Mouse (Mus musculus) CH12.LX (cell line): Measurements from ENCODE around the gene Ncl. TPM values are rescaled to one million over a fixed set of nuclear protein-coding genes. Genes with fewer than 3 reads are reported as not detected.

ENCODE experiments used
- DNase-seq: peaks from one replicate; pipeline ENCODE4 v3.0.0-alpha.2; 2013; ENCODE audit errors: extremely low read depth
- H3K27ac ChIP-seq: 2 replicates; pipeline ENCODE4 v1.5.1; 2012; ENCODE audit warnings: low read depth, mild to moderate bottlenecking, control low read depth, moderate library complexity; ENCODE audit not compliant: insufficient read depth
- H3K27me3 ChIP-seq: replicated peaks from 2 replicates; pipeline ENCODE3; 2012; ENCODE audit warnings: inconsistent platforms
- H3K36me3 ChIP-seq, 2 experiments: replicated peaks in 1 of 2; 2 replicates each; pipeline versions ENCODE3 to v1.6.1; 2012; ENCODE audit warnings: inconsistent platforms in 1 of 2, low read length in 1 of 2, mild to moderate bottlenecking in 1 of 2, mixed read lengths in 1 of 2, moderate library complexity in 1 of 2; ENCODE audit not compliant: control insufficient read depth in 1 of 2, insufficient read depth in 1 of 2
- H3K4me1 ChIP-seq, 2 experiments: 2 replicates each; pipeline ENCODE4 v1.6.1; 2012; ENCODE audit warnings: inconsistent platforms in 1 of 2, moderate library complexity in 1 of 2; ENCODE audit not compliant: insufficient read depth in 2 of 2, control insufficient read depth in 1 of 2
- H3K4me2 ChIP-seq: 2 replicates; pipeline ENCODE4 v1.6.1; 2012; ENCODE audit warnings: low read depth, mild to moderate bottlenecking, control low read depth; ENCODE audit not compliant: poor library complexity, insufficient read depth, severe bottlenecking
- H3K4me3 ChIP-seq, 3 experiments: fragments of 150-350 bp in 1 of 3; sonication (generic) in 1 of 3; replicated peaks in 1 of 3; 2 replicates each; pipeline versions ENCODE3 to v1.5.1; 2011 to 2012; ENCODE audit warnings: low read depth in 2 of 3, low read length in 2 of 3, mild to moderate bottlenecking in 2 of 3, moderate library complexity in 2 of 3, control low read depth in 1 of 3, improper control_type of control experiment in 1 of 3, inconsistent platforms in 1 of 3, mixed read lengths in 1 of 3; ENCODE audit not compliant: poor library complexity in 1 of 3
- H3K79me2 ChIP-seq: replicated peaks from 2 replicates; pipeline ENCODE4 v1.6.1; 2012; ENCODE audit warnings: mild to moderate bottlenecking, moderate library complexity; ENCODE audit not compliant: control insufficient read depth, poor library complexity, insufficient read depth, severe bottlenecking; ENCODE audit errors: extremely low read depth
- H3K9ac ChIP-seq: 2 replicates; pipeline ENCODE4 v1.6.1; 2012; ENCODE audit warnings: low read depth, mild to moderate bottlenecking, control low read depth, moderate library complexity; ENCODE audit not compliant: insufficient read depth
- H3K9me3 ChIP-seq: replicated peaks from 2 replicates; pipeline ENCODE3; 2012; ENCODE audit warnings: low read length, inconsistent platforms, mixed read lengths
- CHD1 ChIP-seq: IDR thresholded peaks from 2 replicates; pipeline ENCODE4 v1.6.1; 2012; ENCODE audit warnings: low read depth, low read length, improper control_type of control experiment, inconsistent platforms
- CHD2 ChIP-seq: IDR thresholded peaks from 2 replicates; pipeline ENCODE4 v1.6.1; 2011; ENCODE audit warnings: low read length, improper control_type of control experiment
- CTCF ChIP-seq, 2 experiments: IDR thresholded peaks in 1 of 2; conservative IDR thresholded peaks in 1 of 2; 2 replicates each; pipeline ENCODE4 v1.5.1; 2011 to 2012; ENCODE audit warnings: low read depth in 2 of 2, low read length in 2 of 2, improper control_type of control experiment in 1 of 2, inconsistent platforms in 1 of 2, mild to moderate bottlenecking in 1 of 2, moderate library complexity in 1 of 2
- EP300 ChIP-seq: IDR thresholded peaks from 2 replicates; pipeline ENCODE4 v1.6.1; 2011; ENCODE audit warnings: low read length, improper control_type of control experiment
- JUN ChIP-seq: IDR thresholded peaks from 2 replicates; pipeline ENCODE4 v1.6.1; 2011; ENCODE audit warnings: low read depth, mild to moderate bottlenecking, low read length, improper control_type of control experiment, moderate library complexity; ENCODE audit not compliant: insufficient read depth
- KAT2A ChIP-seq: IDR thresholded peaks from 2 replicates; pipeline ENCODE4 v1.6.1; 2012; ENCODE audit warnings: low read length, improper control_type of control experiment, inconsistent platforms; ENCODE audit not compliant: insufficient replicate concordance
- MAFK ChIP-seq: IDR thresholded peaks from 2 replicates; pipeline ENCODE4 v1.6.1; 2011; ENCODE audit warnings: low read length, improper control_type of control experiment; ENCODE audit not compliant: insufficient replicate concordance
- MXI1 ChIP-seq: IDR thresholded peaks from 2 replicates; pipeline ENCODE4 v1.6.1; 2011; ENCODE audit warnings: mild to moderate bottlenecking, low read depth, low read length, improper control_type of control experiment
- MYC ChIP-seq: IDR thresholded peaks from 2 replicates; pipeline ENCODE4 v1.6.1; 2011; ENCODE audit warnings: low read depth, mild to moderate bottlenecking, improper control_type of control experiment, low read length
- NRF1 ChIP-seq: IDR thresholded peaks from 2 replicates; pipeline ENCODE4 v1.6.1; 2014; ENCODE audit warnings: low read depth, mild to moderate bottlenecking, inconsistent platforms, low read length, improper control_type of control experiment, moderate library complexity
- PAX5 ChIP-seq: IDR thresholded peaks from 2 replicates; pipeline ENCODE4 v1.6.1; 2012; ENCODE audit warnings: low read length, inconsistent platforms, mixed read lengths
- POLR2A ChIP-seq: IDR thresholded peaks from 2 replicates; pipeline ENCODE4 v1.6.1; 2011; ENCODE audit warnings: low read depth, mild to moderate bottlenecking, improper control_type of control experiment, low read length
- POLR2AphosphoS2 ChIP-seq: IDR thresholded peaks from 2 replicates; pipeline ENCODE4 v1.6.1; 2011; ENCODE audit warnings: low read depth, low read length, improper control_type of control experiment
- TBP ChIP-seq: conservative IDR thresholded peaks from 2 replicates; pipeline ENCODE4 v1.6.1; 2011; ENCODE audit warnings: low read depth, low read length, improper control_type of control experiment
- ZMIZ1 ChIP-seq: IDR thresholded peaks from 2 replicates; pipeline ENCODE4 v1.6.1; 2012; ENCODE audit warnings: low read depth, mild to moderate bottlenecking, inconsistent platforms, low read length, improper control_type of control experiment
- ZNF384 ChIP-seq: IDR thresholded peaks from 2 replicates; pipeline ENCODE4 v1.6.1; 2012; ENCODE audit warnings: low read depth, low read length, improper control_type of control experiment, inconsistent platforms
- dilution Hi-C: fragments of 300-500 bp; cut with MboI; formaldehyde crosslinking; loops from 2 replicates; pipeline ENCODE4 v1.14.3; 2020; ENCODE audit warnings: low sequenced_read_pairs; ENCODE audit not compliant: extremely low pct_unique_long_range_greater_than_20kb, extremely low pct_ligation_motif_present
- in situ Hi-C: fragments of 300-500 bp; cut with MboI; formaldehyde crosslinking; loops from 3 replicates; pipeline ENCODE4 v1.14.3; 2019; ENCODE audit warnings: low sequenced_read_pairs, low pct_ligation_motif_present, low pct_unique_long_range_greater_than_20kb, mixed read lengths
- polyA plus RNA-seq: library from polyadenylated mRNA; unstranded; fragments of >175 nt; gene quantifications from 2 replicates; pipeline ENCODE4 v1.2.1, GENCODE M21; 2012; ENCODE audit warnings: low read depth; ENCODE audit not compliant: insufficient read length
- total RNA-seq, 2 experiments: library from RNA; depleted of rRNA; stranded (reverse); fragments of 300-350 nt in 1 of 2; fragments of >200 nt in 1 of 2; gene quantifications; 2 replicates each; pipeline ENCODE4 v1.2.3; 2012 to 2014

Ncl gene
- total and polyA plus RNA-seq, 3 experiments, result 184 to 2,617 (median 359) TPM

- Histone ChIP-seq H3K27ac (no peak overlapping the region), H3K9ac (no peak overlapping the region), H3K4me3 (no peak overlapping the region), H3K4me2 (no peak overlapping the region), H3K27me3 (no peaks in the 10 kb centered on the region), H3K9me3 (no peaks in the 10 kb centered on the region), H3K4me1 (no peaks in the 10 kb centered on the region), H3K36me3 (peaks cover 48 to 67% of the 10 kb centered on the region in 2 experiments), H3K79me2 (peaks cover 7% of the 10 kb centered on the region)
- dilution Hi-C loops (loop anchor here (25.0 kb wide), 1 partner anchor 160 kb away; no protein-coding TSS in a partner anchor), in situ Hi-C loops (no loop called here)
- no peak for DNase-seq
- TF ChIP-seq KAT2A (no peak), ZNF384 (peak; percentile 88), POLR2A (peak; percentile 28), POLR2AphosphoS2 (peak; percentile 93), CTCF (conservative IDR thresholded peaks at IDR 0.05 in 1 of 2, IDR thresholded peaks at IDR 0.05 in 1 of 2; ENCODE audit: low read depth in 2 of 2, low read length in 2 of 2) (peak in 1 of 2 experiments; percentile 27; a peak in 2 of 4 replicates), MAFK (peak; percentile 60; the same call in 1 of the 2 replicates)
Measured at GRCm38 (mm10) chr1:86346851-86347715, 12.1 kb downstream of the Ncl start.

- H3K36me3 ChIP-seq, result peaks cover 39 to 56% of the 10 kb centered on the region in 2 experiments
- no peak for DNase-seq
- H3K27ac ChIP-seq, result no peak overlapping the region
- no peak overlapping the region for H3K4me2 ChIP-seq
- H3K9ac ChIP-seq, result no peak overlapping the region
- H3K4me1 ChIP-seq, result no peaks in the 10 kb centered on the region
- in situ Hi-C loops (no loop called here), dilution Hi-C loops (loop anchor here (25.0 kb wide), 1 partner anchor 159 kb away; no protein-coding TSS in a partner anchor)
- H3K79me2 ChIP-seq, result 0 out of 2 replicates have a peak, but pooled peaks cover under 1% of the 10 kb centered on the region
- TF ChIP-seq PAX5, result no peak
- TF ChIP-seq ZMIZ1, result peak; percentile 47; the same call in 1 of the 2 replicates
- TF ChIP-seq CHD2, result peak; percentile 31; the same call in 1 of the 2 replicates
- peak; percentile 17; the same call in 1 of the 2 replicates for TF ChIP-seq POLR2AphosphoS2
- no peak for TF ChIP-seq CHD1
- no peaks in the 10 kb centered on the region for H3K9me3 ChIP-seq
- no peak overlapping the region for H3K4me3 ChIP-seq
- no peaks in the 10 kb centered on the region for H3K27me3 ChIP-seq
Measured at GRCm38 (mm10) chr1:86345956-86346355, 13.2 kb downstream of the Ncl start.

- TF ChIP-seq MAFK (no peak), MXI1 (no peak), MYC (no peak), POLR2A (no peak; the same call in none of the 2 replicates), EP300 (no peak), TBP (no peak), JUN (no peak), NRF1 (no peak), ZNF384 (no peak)
- DNase-seq, result no peak
- Histone ChIP-seq H3K4me2 (no peak overlapping the region), H3K27me3 (no peaks in the 10 kb centered on the region), H3K9ac (no peak overlapping the region), H3K4me3 (no peak overlapping the region), H3K27ac (no peak overlapping the region), H3K36me3 (peaks cover 31 to 47% of the 10 kb centered on the region in 2 experiments), H3K4me1 (no peaks in the 10 kb centered on the region), H3K9me3 (no peaks in the 10 kb centered on the region), H3K79me2 (no peaks in the 10 kb centered on the region)
- dilution Hi-C loops (loop anchor here (25.0 kb wide), 1 partner anchor 158 kb away; no protein-coding TSS in a partner anchor), in situ Hi-C loops (no loop called here)
Measured at GRCm38 (mm10) chr1:86345069-86345468, 14.1 kb downstream of the Ncl start.
